Mouse (Mus musculus): ENCODE data around the gene Polr3e. TPM values are rescaled to one million over a fixed set of nuclear protein-coding genes. Genes with fewer than 3 reads are reported as not detected.
A peak's percentile ranks its signal among the peaks of the same experiment; 100 is the strongest.

Gene Polr3e
- total and polyA plus RNA-seq, 3 experiments: 22.3 to 38.1 (median 33.6) TPM

DNA sequence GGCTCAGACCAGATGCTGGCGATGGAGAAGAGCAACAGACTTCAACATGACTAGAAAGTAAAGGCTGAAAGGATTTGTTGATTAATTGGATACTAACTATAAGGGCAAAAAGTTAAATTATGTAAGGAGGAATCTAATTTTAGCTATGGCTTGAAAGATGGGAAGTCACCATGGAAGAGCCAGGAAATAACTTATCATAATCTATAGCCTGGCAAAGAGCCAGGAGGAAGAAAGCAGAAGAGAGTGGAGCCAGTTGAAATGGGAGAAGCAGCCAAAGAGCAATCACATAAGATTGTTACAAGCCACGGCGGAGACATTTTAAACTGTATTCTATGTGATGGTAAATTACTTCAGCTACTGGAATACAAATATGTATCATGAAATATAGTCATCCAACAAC is 56.5 kb downstream of the Polr3e start:
- Histone ChIP-seq H3K9ac (ENCODE audit: insufficient read depth, low read depth) (no peak overlapping the region), H3K4me1 (ENCODE audit: control insufficient read depth in 1 of 2, insufficient read depth in 2 of 2) (peaks cover 0 to 11% of the 10 kb centered on the region in 2 experiments; a peak in 1 of 4 replicates), H3K4me2 (ENCODE audit: insufficient read depth, low read depth, poor library complexity, severe bottlenecking) (no peak overlapping the region), H3K27me3 (replicated peaks) (no peaks in the 10 kb centered on the region), H3K36me3 (replicated peaks in 1 of 2; ENCODE audit: control insufficient read depth in 1 of 2, insufficient read depth in 1 of 2, low read length in 1 of 2) (peaks cover 0 to 3% of the 10 kb centered on the region in 2 experiments), H3K27ac (ENCODE audit: insufficient read depth, low read depth) (no peak overlapping the region), H3K79me2 (replicated peaks; ENCODE audit: control insufficient read depth, extremely low read depth, insufficient read depth, poor library complexity, severe bottlenecking) (peaks cover 1% of the 10 kb centered on the region; the same call in 1 of the 2 replicates), H3K9me3 (replicated peaks; ENCODE audit: low read length) (no peaks in the 10 kb centered on the region), H3K4me3 (replicated peaks in 1 of 3; ENCODE audit: low read depth in 2 of 3, low read length in 2 of 3, poor library complexity in 1 of 3) (no peak overlapping the region)
- dilution Hi-C loops (cut with MboI; ENCODE audit: extremely low pct_ligation_motif_present, extremely low pct_unique_long_range_greater_than_20kb, low sequenced_read_pairs): no loop called here
- in situ Hi-C loops (cut with MboI; ENCODE audit: low pct_ligation_motif_present, low pct_unique_long_range_greater_than_20kb, low sequenced_read_pairs): no loop called here
- no peak for DNase-seq (ENCODE audit: extremely low read depth)
- TF ChIP-seq KAT2A (IDR thresholded peaks at IDR 0.05; ENCODE audit: insufficient replicate concordance, low read length) (no peak), HCFC1 (IDR thresholded peaks at IDR 0.05; ENCODE audit: low read depth, low read length) (no peak), IRF4 (IDR thresholded peaks at IDR 0.05; ENCODE audit: low read depth, low read length) (no peak), TBP (conservative IDR thresholded peaks at IDR 0.05; ENCODE audit: low read depth, low read length) (no peak), UBTF (IDR thresholded peaks at IDR 0.05; ENCODE audit: low read depth, low read length) (no peak), RAD21 (IDR thresholded peaks at IDR 0.05; ENCODE audit: low read depth, low read length) (no peak), ELF1 (IDR thresholded peaks at IDR 0.05; ENCODE audit: low read depth, low read length) (no peak), ZC3H11A (IDR thresholded peaks at IDR 0.05; ENCODE audit: low read depth, low read length) (no peak)

DNA sequence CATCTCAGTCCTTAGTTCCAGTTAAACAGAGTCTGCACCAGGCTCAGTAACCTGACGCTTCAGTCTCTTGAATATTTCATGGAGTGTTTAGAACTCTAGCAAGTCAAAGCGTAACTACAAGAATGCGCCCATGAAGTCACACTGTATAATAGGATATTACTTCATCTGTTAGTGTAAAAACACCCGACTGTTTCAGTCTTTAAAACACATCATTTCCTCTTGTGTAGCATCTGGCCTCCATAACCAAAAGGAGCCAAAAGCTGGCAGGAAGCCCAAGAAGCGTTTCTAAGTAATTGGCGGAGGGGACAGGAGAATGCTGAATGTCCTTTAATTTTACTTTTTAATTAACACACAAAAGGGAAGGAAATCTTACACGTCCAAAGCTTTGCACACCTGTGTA is 59.5 kb downstream of the Polr3e start:
- H3K27me3 ChIP-seq (replicated peaks): no peaks in the 10 kb centered on the region
- in situ Hi-C loops (cut with MboI; ENCODE audit: low pct_ligation_motif_present, low pct_unique_long_range_greater_than_20kb, low sequenced_read_pairs): no loop called here
- no peak overlapping the region; the same call in 1 of the 2 replicates for H3K27ac ChIP-seq (ENCODE audit: insufficient read depth, low read depth)
- no peak for TF ChIP-seq ETS1 (conservative IDR thresholded peaks at IDR 0.05; ENCODE audit: low read depth, low read length)
- TF ChIP-seq PAX5 (IDR thresholded peaks at IDR 0.05; ENCODE audit: low read length): no peak
- no peak for TF ChIP-seq IRF4 (IDR thresholded peaks at IDR 0.05; ENCODE audit: low read depth, low read length)
- peak; percentile 72 for TF ChIP-seq JUN (IDR thresholded peaks at IDR 0.05; ENCODE audit: insufficient read depth, low read depth, low read length)
- no peak for TF ChIP-seq CHD1 (IDR thresholded peaks at IDR 0.05; ENCODE audit: low read depth, low read length)
- TF ChIP-seq CTCF (conservative IDR thresholded peaks at IDR 0.05 in 1 of 2, IDR thresholded peaks at IDR 0.05 in 1 of 2; ENCODE audit: low read depth in 2 of 2, low read length in 2 of 2): no peak
- TF ChIP-seq JUND (conservative IDR thresholded peaks at IDR 0.05; ENCODE audit: low read depth, low read length): peak; percentile 40; the same call in 1 of the 2 replicates
- no peak for TF ChIP-seq CHD2 (IDR thresholded peaks at IDR 0.05; ENCODE audit: low read length)
- TF ChIP-seq TBP (conservative IDR thresholded peaks at IDR 0.05; ENCODE audit: low read depth, low read length): no peak
- TF ChIP-seq MEF2A (IDR thresholded peaks at IDR 0.05; ENCODE audit: borderline replicate concordance, low read depth, low read length): peak; percentile 90
- TF ChIP-seq ZKSCAN1 (IDR thresholded peaks at IDR 0.05; ENCODE audit: borderline replicate concordance, low read depth, low read length): no peak
- no peak for TF ChIP-seq ZC3H11A (IDR thresholded peaks at IDR 0.05; ENCODE audit: low read depth, low read length)
- no peak for TF ChIP-seq BHLHE40 (IDR thresholded peaks at IDR 0.05; ENCODE audit: low read depth, low read length)
- TF ChIP-seq E2F4 (IDR thresholded peaks at IDR 0.05; ENCODE audit: insufficient replicate concordance, low read depth, low read length): no peak
- no peak for TF ChIP-seq TCF12 (IDR thresholded peaks at IDR 0.05; ENCODE audit: low read depth, low read length)
- TF ChIP-seq GABPA (IDR thresholded peaks at IDR 0.05; ENCODE audit: insufficient replicate concordance, low read depth, low read length): no peak
- TF ChIP-seq EP300 (IDR thresholded peaks at IDR 0.05; ENCODE audit: low read length): no peak
- TF ChIP-seq USF2 (conservative IDR thresholded peaks at IDR 0.05; ENCODE audit: low read depth, low read length): no peak
- no peak for TF ChIP-seq NELFE (IDR thresholded peaks at IDR 0.05; ENCODE audit: low read depth, low read length)
- no peak for TF ChIP-seq SMC3 (IDR thresholded peaks at IDR 0.05; ENCODE audit: low read depth, low read length)
- no peak for TF ChIP-seq HCFC1 (IDR thresholded peaks at IDR 0.05; ENCODE audit: low read depth, low read length)
- TF ChIP-seq MYC (IDR thresholded peaks at IDR 0.05; ENCODE audit: low read depth, low read length): no peak
- H3K9me3 ChIP-seq (replicated peaks; ENCODE audit: low read length): no peaks in the 10 kb centered on the region
- no peaks in the 10 kb centered on the region for H3K36me3 ChIP-seq (replicated peaks in 1 of 2; ENCODE audit: control insufficient read depth in 1 of 2, insufficient read depth in 1 of 2, low read length in 1 of 2)
- dilution Hi-C loops (cut with MboI; ENCODE audit: extremely low pct_ligation_motif_present, extremely low pct_unique_long_range_greater_than_20kb, low sequenced_read_pairs): no loop called here
- H3K79me2 ChIP-seq (replicated peaks; ENCODE audit: control insufficient read depth, extremely low read depth, insufficient read depth, poor library complexity, severe bottlenecking): peaks cover 1% of the 10 kb centered on the region; the same call in 1 of the 2 replicates
- no peak overlapping the region for H3K4me3 ChIP-seq (replicated peaks in 1 of 3; ENCODE audit: low read depth in 2 of 3, low read length in 2 of 3, poor library complexity in 1 of 3)
- H3K9ac ChIP-seq (ENCODE audit: insufficient read depth, low read depth): no peak overlapping the region
- H3K4me2 ChIP-seq (ENCODE audit: insufficient read depth, low read depth, poor library complexity, severe bottlenecking): no peak overlapping the region
- peaks cover 0 to 11% of the 10 kb centered on the region in 2 experiments; a peak in 2 of 4 replicates for H3K4me1 ChIP-seq (ENCODE audit: control insufficient read depth in 1 of 2, insufficient read depth in 2 of 2)
- DNase-seq (ENCODE audit: extremely low read depth): peak; percentile 10
